Mouse (Mus musculus): ENCODE measurements around the gene Tmbim6. TPM values are rescaled to one million over a fixed set of nuclear protein-coding genes. Genes with fewer than 3 reads are reported as not detected.
"Not testable (repeated sequence)": the region's sequence is repeated elsewhere in the genome, so short reads cannot be mapped to it uniquely, and the experiment has no call there.

Tmbim6 gene
- total RNA-seq, 2 experiments from 2014 or later, result 153 to 164 TPM

- no peak for DNase-seq
Observed at GRCm38 (mm10) chr15:99417692-99418271, 25.1 kb downstream of the Tmbim6 start.

- DNase-seq, result no peak
Observed at GRCm38 (mm10) chr15:99420101-99420500, 27.4 kb downstream of the Tmbim6 start.

GRCm38 (mm10) chr15:99420521-99421014 is 27.9 kb downstream of the Tmbim6 start:
- peak; percentile 85 for DNase-seq

GRCm38 (mm10) chr15:99421152-99421551 is 28.5 kb downstream of the Tmbim6 start:
- no peak for DNase-seq

- DNase-seq, result no peak
Observed at GRCm38 (mm10) chr15:99421676-99422075, 29.0 kb downstream of the Tmbim6 start.

- no peak for DNase-seq
Observed at GRCm38 (mm10) chr15:99422551-99422950, 29.9 kb downstream of the Tmbim6 start.

- DNase-seq, result no peak
Observed at GRCm38 (mm10) chr15:99423131-99423530, 30.4 kb downstream of the Tmbim6 start.

GRCm38 (mm10) chr15:99423884-99424283 is 31.2 kb downstream of the Tmbim6 start:
- DNase-seq, result no peak

- DNase-seq, result no peak
Observed at GRCm38 (mm10) chr15:99430394-99430793, 37.7 kb downstream of the Tmbim6 start.

- DNase-seq, result no peak
Observed at GRCm38 (mm10) chr15:99431063-99431462, 38.4 kb downstream of the Tmbim6 start.

- DNase-seq, result no peak
Observed at GRCm38 (mm10) chr15:99431504-99431903, 38.8 kb downstream of the Tmbim6 start.

GRCm38 (mm10) chr15:99431967-99432366 is 39.3 kb downstream of the Tmbim6 start:
- peak; percentile 48 for DNase-seq

GRCm38 (mm10) chr15:99433081-99433718 is 40.5 kb downstream of the Tmbim6 start:
- DNase-seq, result no peak

GRCm38 (mm10) chr15:99433913-99434312 is 41.2 kb downstream of the Tmbim6 start:
- no peak for DNase-seq

GRCm38 (mm10) chr15:99438966-99439698 is 46.5 kb downstream of the Tmbim6 start:
- no peak for DNase-seq

GRCm38 (mm10) chr15:99440112-99440815 is 47.6 kb downstream of the Tmbim6 start:
- DNase-seq, result peak; percentile 72

GRCm38 (mm10) chr15:99440816-99441457 is 48.3 kb downstream of the Tmbim6 start:
- DNase-seq, result no peak

GRCm38 (mm10) chr15:99442358-99442757 is 49.7 kb downstream of the Tmbim6 start:
- no peak for DNase-seq

GRCm38 (mm10) chr15:99445567-99445966 is 52.9 kb downstream of the Tmbim6 start:
- DNase-seq, result no peak

- not testable (repeated sequence) for DNase-seq
Observed at GRCm38 (mm10) chr15:99446136-99446535, 53.5 kb downstream of the Tmbim6 start.

- DNase-seq, result peak; percentile 57
Observed at GRCm38 (mm10) chr15:99449131-99449750, 56.6 kb downstream of the Tmbim6 start.

All from gastrocnemius, postnatal 25 days (tissue).